Mouse (Mus musculus): ENCODE measurements at regions not wholly inside any gene's neighbourhood (a gene's known extent, or its start where the extent isn't known, plus 50 kb on each side); places are given as distances from the start of the nearest gene placed in this dataset.

- DNase-seq (ENCODE audit: inconsistent ontology term), result no peak
Observed at GRCm38 (mm10) chr11:92354160-92354559, 743.7 kb upstream of the Car10 start.

GRCm38 (mm10) chr11:92336545-92336944 lies 759.2 kb upstream of the Kif2b start:
- no peak for DNase-seq (ENCODE audit: inconsistent ontology term)

GRCm38 (mm10) chr11:92335306-92335705 lies 757.9 kb upstream of the Kif2b start:
- DNase-seq (ENCODE audit: inconsistent ontology term), result peak; percentile 74

GRCm38 (mm10) chr11:92303052-92303451 lies 725.7 kb upstream of the Kif2b start:
- DNase-seq (ENCODE audit: inconsistent ontology term), result no peak

Data from Muller cell, postnatal 12 days (primary cell).